Mouse (Mus musculus) kidney, postnatal 10 days (tissue): ENCODE results near the gene Mindy3.

ENCODE experiments used
- DNase-seq: peaks from one replicate; pipeline ENCODE4 v3.0.0; 2021; ENCODE audit warnings: mixed read lengths

Gene Mindy3

GRCm38 (mm10) chr2:12368451-12368850 lies 50.8 kb downstream of the Mindy3 start:
- no peak for DNase-seq

DNA sequence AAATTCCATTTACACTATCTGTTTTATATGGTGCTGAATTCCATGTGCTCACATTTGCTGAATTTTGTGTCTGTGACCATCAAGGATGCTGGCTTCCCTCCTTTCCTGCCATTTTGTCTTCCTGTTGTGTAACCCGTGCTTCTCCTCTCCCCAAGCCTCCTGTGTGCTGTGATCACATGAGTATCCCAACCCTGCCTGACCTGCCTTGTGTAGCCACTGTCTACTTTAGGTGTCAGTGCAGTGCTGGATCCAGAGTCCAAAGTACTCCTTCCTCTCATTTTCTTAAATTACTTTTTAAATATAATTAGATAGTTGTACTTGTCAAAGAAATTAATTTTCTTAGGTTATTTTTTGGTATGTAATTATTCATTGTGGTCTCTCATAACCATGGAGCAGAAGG lies 51.3 kb downstream of the Mindy3 start:
- DNase-seq, result no peak

- no peak for DNase-seq
These were observed 58.0 kb downstream of the Mindy3 start for GRCm38 (mm10) chr2:12361310-12361709.

- DNase-seq, result no peak
These were observed 64.4 kb downstream of the Mindy3 start for GRCm38 (mm10) chr2:12354837-12355236.

DNA sequence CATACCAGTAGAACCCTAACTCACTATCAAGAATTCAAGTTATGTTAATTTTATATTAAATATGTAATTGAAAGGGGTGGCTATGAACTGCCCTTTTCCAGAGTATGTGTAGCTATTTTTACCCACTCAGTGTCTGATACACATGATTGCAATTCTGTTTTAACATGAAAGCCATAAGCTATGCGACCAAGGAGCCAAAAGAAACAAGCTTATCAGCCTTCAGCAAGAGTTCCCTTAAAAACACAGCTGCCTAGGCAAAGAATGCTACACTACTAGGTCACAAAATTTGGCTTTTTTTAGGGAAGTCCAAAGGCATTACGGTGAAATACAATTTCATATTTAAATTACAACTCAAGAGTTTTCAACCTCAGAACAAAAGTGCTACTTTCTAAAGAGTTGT lies 70.4 kb downstream of the Mindy3 start:
- no peak for DNase-seq

DNA sequence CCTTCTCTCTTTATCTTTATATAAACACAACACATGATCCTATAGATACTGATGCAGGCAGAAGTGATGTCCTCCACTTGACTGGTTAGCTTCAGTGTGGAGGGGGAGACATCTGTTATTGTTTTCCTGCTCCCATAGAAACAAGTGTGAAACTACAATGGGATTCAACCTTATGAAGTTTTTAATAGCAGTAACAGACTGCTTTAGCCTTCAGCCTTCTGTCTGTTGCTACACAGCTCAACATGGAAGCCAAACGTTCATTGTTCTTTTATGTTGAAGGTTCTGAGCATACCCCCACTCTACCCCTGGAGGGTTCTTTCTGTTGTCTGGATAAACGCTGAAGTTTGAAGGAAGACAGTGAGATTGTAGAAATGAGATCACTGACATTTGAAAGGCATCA lies 87.3 kb downstream of the Mindy3 start:
- DNase-seq, result no peak

DNA sequence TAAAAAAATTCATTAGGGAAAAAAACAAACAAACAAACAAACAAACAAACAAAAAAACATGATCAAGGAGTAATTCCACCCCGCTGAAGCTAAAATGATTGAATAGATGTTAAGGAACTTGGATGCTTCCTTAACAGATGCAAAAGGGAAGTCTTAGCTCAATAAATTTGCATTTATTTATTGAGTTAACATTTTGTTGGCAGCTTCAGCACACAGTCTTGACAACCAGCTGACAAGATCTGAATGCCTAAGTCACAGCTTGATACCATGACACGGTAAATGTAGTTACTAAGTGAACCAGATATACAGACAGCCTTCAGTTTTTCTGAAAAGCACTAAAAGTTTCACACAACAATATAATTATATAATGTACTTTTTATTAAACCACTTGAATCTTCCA lies 89.7 kb downstream of the Mindy3 start:
- no peak for DNase-seq

DNA sequence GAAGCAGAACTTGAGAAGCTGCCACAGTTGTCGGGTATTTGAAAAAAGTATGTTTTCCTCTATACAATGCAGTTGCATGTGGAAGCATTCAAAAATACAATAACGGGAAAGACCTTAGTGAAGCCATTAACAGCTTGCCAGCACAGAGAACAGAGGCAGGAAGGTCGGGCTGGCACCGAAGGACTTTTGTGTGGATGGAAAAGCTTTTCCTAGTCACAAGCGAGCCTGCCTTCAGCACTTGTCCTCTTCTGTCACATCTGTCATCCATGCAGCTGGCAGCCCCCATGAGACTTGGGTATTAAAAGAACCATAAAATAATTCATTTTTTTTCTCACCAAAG lies 90.2 kb downstream of the Mindy3 start:
- no peak for DNase-seq

- no peak for DNase-seq
These were observed 90.8 kb downstream of the Mindy3 start for GRCm38 (mm10) chr2:12328355-12329067.

DNA sequence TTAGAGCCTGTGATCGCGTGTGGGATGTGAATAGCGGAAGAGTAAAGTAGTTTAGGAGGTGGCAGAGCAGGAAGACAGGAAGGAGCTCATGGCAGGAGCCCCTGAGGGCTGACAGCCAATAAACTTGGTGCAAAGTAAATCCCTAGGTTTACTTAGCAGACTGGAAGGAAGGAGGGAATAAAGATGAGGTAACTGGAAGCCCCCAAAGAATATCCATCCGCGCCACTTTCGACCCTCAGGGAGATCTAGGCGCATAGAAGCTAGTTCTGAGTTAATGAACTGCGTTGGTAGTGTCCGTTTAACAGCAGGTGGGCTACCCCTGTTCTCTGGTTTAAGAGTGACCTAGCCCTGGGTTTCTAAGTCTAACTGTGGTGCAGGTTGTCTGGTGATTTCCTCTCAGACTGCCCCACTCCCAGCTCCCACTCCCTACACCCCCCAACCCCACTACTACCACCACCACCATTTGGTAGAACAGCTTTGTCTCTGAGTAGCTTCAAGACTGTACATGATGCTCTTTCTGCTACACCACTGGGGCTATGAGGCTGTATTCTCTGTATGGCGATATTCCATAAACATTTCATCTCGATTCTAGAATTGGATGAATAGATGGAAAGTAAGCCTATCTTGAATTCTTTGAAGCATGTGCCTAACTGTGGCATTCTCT lies 91.4 kb downstream of the Mindy3 start:
- no peak for DNase-seq

GRCm38 (mm10) chr2:12327216-12327615 lies 92.1 kb downstream of the Mindy3 start:
- DNase-seq, result peak; percentile 68

DNA sequence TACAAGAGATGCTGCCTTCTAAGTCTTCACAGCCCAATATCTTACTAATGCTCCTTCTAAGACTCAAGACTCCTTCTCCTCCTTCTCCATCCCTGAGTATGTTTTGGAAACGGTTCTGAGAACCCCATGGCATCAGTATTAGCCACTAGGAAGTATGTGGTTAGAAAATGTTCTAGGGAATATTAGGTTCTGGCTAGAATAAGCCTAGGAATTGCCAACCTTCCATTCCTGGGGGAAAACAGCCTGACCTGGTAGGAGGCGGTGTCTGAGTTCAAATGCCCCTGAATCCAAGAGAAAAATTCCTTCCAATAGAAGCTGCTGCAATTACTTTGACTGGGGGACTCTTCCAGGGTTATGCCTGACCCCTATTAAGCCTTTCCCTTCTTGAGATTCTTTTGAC lies 93.4 kb downstream of the Mindy3 start:
- DNase-seq, result no peak

- DNase-seq, result peak; percentile 27
These were observed 93.9 kb downstream of the Mindy3 start for GRCm38 (mm10) chr2:12325417-12325816.

DNA sequence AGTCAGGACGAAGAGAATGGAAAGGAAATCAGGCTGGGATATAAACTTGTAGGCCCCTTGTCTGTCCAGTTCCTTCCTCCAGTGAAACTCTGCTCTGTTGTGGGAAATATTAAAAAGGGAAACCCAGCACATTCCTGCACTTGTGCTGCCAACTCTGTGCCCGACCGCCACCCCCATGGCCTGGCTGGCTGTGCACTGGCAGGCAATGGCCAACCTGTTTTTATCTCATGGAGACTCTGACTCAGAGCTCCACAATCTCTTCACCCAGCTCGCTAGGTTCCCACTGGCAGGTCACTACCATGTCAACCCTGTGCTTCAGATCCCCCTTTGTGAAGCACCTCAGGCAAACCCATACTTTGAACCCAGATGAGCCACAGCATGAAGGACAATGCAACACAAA lies 98.4 kb downstream of the Mindy3 start:
- no peak for DNase-seq

- no peak for DNase-seq
These were observed 100.6 kb downstream of the Mindy3 start for GRCm38 (mm10) chr2:12318715-12319114.

DNA sequence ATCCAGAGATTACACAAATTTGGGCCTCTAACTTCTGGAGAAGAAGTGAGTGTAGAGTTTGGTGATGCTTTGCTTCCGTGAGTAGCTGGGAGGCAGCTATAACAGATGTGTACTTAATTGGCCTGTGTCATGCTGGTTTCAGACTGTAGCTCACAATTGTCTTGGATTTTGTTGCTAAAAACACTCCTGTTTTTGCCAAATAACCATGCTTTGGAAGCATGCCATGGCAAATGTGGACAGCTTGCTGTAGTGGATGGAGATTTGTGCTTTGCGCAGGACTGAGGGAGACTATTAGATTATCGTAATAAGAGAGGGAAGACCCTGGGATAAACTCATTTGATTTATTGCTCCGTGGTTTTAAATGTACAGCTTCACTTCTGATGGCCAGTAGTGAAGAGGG lies 101.2 kb downstream of the Mindy3 start:
- no peak for DNase-seq

DNA sequence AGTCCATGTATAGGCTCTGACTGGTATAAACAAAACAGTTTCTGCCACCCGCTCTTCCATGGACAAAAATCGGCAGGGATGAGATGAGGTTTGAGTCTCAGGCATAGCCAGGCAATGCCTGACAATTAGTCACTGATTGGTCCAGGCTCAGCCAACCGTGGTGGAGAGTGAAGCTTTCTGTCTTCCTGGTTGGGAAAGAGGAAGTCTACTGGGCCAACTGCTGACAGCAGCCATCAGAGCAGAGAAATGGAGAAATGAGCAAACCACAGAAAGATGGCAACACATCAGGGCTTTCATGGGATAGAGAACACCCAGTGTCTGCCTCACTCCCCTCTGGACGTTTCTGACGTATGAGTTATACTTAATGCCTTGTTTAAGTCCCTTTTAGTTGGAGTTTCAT lies 101.9 kb downstream of the Mindy3 start:
- no peak for DNase-seq

- DNase-seq, result peak; percentile 57
These were observed 102.9 kb downstream of the Mindy3 start for GRCm38 (mm10) chr2:12316361-12316760.

GRCm38 (mm10) chr2:12314028-12314427 lies 105.2 kb downstream of the Mindy3 start:
- DNase-seq, result no peak

GRCm38 (mm10) chr2:12308466-12308865 lies 110.8 kb downstream of the Mindy3 start:
- DNase-seq, result peak; percentile 32

GRCm38 (mm10) chr2:12307311-12307710 lies 112.0 kb downstream of the Mindy3 start:
- DNase-seq, result peak; percentile 57

DNA sequence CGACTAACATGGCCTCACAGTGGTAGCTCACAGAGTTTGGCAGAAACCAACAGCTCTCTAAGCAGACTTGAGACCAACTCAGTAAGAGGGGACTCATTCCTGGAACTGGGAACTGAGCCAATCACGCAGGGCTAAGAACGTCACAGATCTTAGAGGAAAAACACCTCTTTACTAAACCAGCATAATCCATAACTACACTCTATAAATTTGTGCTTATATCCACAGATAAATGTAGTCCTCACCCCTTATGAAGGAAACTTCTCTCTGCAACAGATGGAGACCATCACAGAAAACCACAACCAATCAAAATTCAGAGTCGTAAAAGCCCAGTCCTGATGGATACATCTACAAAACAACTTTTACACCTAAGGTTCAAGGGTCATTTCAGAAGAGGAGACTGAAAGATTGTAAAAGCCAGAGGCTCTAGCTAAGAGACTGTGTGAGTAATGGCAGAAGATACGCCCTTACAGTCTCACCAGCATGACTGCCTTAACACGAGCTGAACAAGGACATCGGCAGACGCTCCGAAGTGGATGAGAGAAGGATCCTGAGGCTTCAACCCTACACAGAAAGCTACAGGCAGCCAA lies 114.1 kb downstream of the Mindy3 start:
- no peak for DNase-seq

DNA sequence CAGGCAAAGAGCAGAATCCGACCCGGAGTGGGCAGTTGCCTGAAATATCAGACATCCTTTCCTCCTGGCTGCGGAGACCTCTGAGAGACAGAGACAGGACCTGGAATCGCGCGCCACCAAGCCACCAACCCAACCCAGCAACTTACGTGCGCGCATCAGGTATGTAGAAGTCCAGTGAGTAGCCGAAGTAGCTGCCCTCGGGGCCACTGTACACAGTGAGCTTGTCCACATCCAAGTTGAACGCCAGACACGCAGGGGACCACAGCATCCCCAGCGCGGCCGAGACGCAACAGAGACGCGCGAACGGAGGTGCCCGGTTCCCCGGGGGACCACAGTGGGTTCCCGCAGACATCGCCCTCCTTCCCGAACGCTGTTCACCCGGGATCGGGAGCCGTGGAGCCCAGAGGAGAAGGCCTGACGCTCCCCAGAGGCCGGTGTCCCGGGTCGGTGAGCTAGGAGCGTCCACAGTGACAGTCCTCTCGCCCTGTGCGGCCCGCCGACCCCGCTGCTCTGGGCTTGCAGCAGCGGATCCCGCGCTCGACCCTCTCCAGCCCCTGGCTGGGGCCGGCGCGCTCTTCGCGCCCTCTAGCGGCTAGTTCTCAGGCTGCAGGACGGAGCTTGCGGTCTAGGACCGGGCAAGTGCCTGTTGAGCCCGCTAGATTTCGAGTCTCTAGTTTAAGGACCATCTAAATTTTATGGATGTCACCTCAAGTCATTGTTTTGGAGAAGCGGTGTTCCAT lies 117.7 kb downstream of the Mindy3 start, which contains the start of gene Itga8:
TSS of gene Itga8 (minus strand) at position 492 of the 740 bp plus-strand sequence.
- DNase-seq, result peak; percentile 95
